Mouse (Mus musculus): Measurements from ENCODE around the gene Snx8.

GRCm38 (mm10) chr5:140414647-140415046 lies 25.6 kb upstream of the Snx8 start:
- no peak for TF ChIP-seq CTCF (conservative IDR thresholded peaks at IDR 0.05; ENCODE audit: insufficient read depth, insufficient read length, low read depth, low read length)
- TF ChIP-seq POLR2A (IDR thresholded peaks at IDR 0.05; ENCODE audit: low read depth, low read length) = no peak
